Mouse (Mus musculus) kidney, embryonic 15.5 days (tissue): Measurements from ENCODE around the gene Btbd35f12. TPM values are rescaled to one million over a fixed set of nuclear protein-coding genes. Genes with fewer than 3 reads are reported as not detected.
"Not testable (repeated sequence)": the region's sequence is repeated elsewhere in the genome, so short reads cannot be mapped to it uniquely, and the experiment has no call there.

ENCODE experiments used
- ATAC-seq: fragments of 200-750 bp; cut with Nextera tagmentation; replicated peaks from 2 replicates; pipeline ENCODE4 v1.8.0; 2017; ENCODE audit warnings: moderate TSS enrichment; ENCODE audit not compliant: low FRiP score
- H3K27ac ChIP-seq: fragments of 300-500 bp; sonication (generic); 2 replicates; pipeline ENCODE4 v1.5.1; 2015; ENCODE audit warnings: mild to moderate bottlenecking, inconsistent platforms
- H3K27me3 ChIP-seq: fragments of 300-500 bp; sonication (generic); 2 replicates; pipeline ENCODE4 v1.6.1; 2015; ENCODE audit warnings: inconsistent platforms
- H3K36me3 ChIP-seq: fragments of 300-500 bp; sonication (generic); 2 replicates; pipeline ENCODE4 v1.6.1; 2015; ENCODE audit warnings: inconsistent platforms
- H3K4me1 ChIP-seq: fragments of 300-500 bp; sonication (generic); 2 replicates; pipeline ENCODE4 v1.6.1; 2015; ENCODE audit warnings: inconsistent platforms
- H3K4me2 ChIP-seq: fragments of 300-500 bp; sonication (generic); 2 replicates; pipeline ENCODE4 v1.6.1; 2015; ENCODE audit warnings: moderate library complexity, mild to moderate bottlenecking, inconsistent platforms
- H3K4me3 ChIP-seq: fragments of 300-500 bp; sonication (generic); replicated peaks from 2 replicates; pipeline ENCODE4 v1.5.1; 2015; ENCODE audit warnings: mild to moderate bottlenecking, inconsistent platforms
- H3K9ac ChIP-seq: fragments of 300-500 bp; sonication (generic); 2 replicates; pipeline ENCODE4 v1.6.1; 2015; ENCODE audit warnings: mild to moderate bottlenecking, inconsistent platforms
- H3K9me3 ChIP-seq: fragments of 300-500 bp; sonication (generic); replicated peaks from 2 replicates; pipeline ENCODE4 v1.6.1; 2016; ENCODE audit warnings: inconsistent platforms
- WGBS: fragments of 180-500 bp; shearing (Covaris S2); methylation state at CpG from one replicate; pipeline ENCODE4 v1.1.7; 2015; ENCODE audit warnings: mixed read lengths; 5-methylcytosine and 5-hydroxymethylcytosine counted together
- polyA plus RNA-seq: library from polyadenylated mRNA; unstranded; fragments of >200 nt; fragmentation: Nextera tagmentation; extraction: Ambion mirVana; gene quantifications from 2 replicates; pipeline ENCODE4 v1.2.1, GENCODE M21; 2015

Btbd35f12 gene
- polyA plus RNA-seq: not detected in 2 replicates

DNA sequence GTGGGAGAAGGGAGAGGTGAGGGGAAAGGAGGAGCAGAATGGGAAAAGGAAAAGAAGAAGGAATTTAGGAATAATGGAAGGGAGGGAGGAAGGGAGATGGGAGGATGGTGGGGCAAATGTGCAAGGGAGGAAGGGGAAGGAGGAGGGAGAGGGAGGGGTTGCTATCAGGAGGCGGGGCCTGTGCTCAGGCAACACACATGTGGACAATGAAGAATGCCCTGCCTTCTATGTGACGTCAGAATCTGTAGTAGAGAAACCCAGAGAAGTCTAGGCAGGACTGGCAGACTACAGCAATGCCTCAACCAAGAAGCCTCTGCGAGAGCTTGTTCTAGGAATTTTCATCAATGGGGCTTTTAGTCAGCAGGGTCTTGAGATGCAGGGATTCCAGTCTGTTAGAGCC, at the start of gene Btbd35f12:
Gene Btbd35f12 (plus strand): TSS at position 301 of the 400 bp plus-strand sequence.
- not testable (repeated sequence) for H3K4me2 ChIP-seq, H3K4me1 ChIP-seq, H3K4me3 ChIP-seq, H3K36me3 ChIP-seq, H3K27ac ChIP-seq, H3K9ac ChIP-seq, H3K27me3 ChIP-seq, H3K9me3 ChIP-seq, ATAC-seq
- no CpG with 5 or more reads among the region's 3 CpGs for WGBS

DNA sequence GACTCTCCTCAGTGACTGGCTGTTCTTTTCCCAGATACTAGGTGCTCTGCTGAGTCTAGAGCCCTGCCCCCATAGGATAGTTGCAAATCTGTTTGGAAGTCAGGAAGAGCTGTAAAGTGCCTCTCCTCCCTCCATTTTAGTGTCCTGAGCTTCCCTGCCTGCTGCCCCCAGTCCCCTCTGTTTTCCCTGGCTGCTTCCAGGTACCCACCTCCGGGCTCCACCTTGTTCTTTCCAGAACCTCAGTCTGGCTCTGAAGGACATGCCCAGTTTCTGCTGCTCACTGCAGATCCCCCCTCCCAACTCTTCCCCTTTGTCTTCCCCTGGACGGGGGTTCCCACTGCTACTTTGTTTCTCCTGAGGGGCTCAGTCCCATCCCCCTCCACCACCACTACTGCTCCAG, 40.1 kb downstream of the Btbd35f12 start:
- not testable (repeated sequence) for H3K27ac ChIP-seq, ATAC-seq, H3K36me3 ChIP-seq, H3K9ac ChIP-seq, H3K9me3 ChIP-seq, H3K27me3 ChIP-seq, H3K4me2 ChIP-seq, H3K4me3 ChIP-seq, H3K4me1 ChIP-seq
- WGBS: 85% methylated on average over 2 of the region's 2 CpGs

Other genes with a start within 250 kb of the Btbd35f12 start
- gene Spin2-ps6, start 78.5 kb upstream of the Btbd35f12 start, polyA plus RNA-seq: not detected in 2 replicates